Mouse (Mus musculus) cerebellum, adult (tissue): Measurements from ENCODE around the gene 9030025P20Rik.
"Not testable (repeated sequence)": the region's sequence is repeated elsewhere in the genome, so short reads cannot be mapped to it uniquely, and the experiment has no call there.

Experiments
- ATAC-seq: cut with Nextera tagmentation; 2 replicates; pipeline ENCODE4 v1.9.2; 2017; ENCODE audit warnings: mild to moderate bottlenecking, moderate library complexity, mixed read lengths; ENCODE audit not compliant: insufficient number of reproducible peaks, low FRiP score, low TSS enrichment

The 9030025P20Rik gene

DNA sequence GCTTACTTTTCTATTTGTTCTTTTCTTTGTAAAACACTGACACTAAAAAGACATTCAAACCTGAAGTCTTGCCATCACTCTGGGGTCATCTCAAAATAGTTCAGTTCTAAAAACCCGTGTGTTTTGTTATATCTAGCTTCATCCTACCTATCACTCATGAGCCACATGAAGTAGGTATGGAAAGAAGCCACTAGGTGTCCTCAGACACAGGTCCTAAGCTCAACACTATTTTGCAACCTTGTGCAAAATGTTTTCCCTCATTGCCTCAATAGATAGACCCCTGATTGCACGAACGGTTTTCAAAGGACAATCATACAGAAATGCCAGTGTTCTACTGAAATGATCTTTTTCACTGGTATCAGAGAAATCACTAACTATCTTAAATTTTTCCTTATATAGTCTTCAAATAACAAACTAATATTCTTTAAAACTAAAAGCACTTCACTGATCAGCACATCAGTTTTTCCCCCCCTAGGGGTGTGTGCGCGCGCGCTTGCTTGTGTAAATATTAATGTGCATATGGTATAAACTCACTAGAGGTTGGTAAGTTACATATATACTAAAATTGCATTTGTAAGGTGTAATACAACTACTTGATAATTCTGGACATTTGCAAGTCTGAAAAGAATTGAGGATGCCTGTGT lies 428 bp upstream of the 9030025P20Rik start:
- peak; percentile 58; the same call in 1 of the 2 replicates for ATAC-seq

DNA sequence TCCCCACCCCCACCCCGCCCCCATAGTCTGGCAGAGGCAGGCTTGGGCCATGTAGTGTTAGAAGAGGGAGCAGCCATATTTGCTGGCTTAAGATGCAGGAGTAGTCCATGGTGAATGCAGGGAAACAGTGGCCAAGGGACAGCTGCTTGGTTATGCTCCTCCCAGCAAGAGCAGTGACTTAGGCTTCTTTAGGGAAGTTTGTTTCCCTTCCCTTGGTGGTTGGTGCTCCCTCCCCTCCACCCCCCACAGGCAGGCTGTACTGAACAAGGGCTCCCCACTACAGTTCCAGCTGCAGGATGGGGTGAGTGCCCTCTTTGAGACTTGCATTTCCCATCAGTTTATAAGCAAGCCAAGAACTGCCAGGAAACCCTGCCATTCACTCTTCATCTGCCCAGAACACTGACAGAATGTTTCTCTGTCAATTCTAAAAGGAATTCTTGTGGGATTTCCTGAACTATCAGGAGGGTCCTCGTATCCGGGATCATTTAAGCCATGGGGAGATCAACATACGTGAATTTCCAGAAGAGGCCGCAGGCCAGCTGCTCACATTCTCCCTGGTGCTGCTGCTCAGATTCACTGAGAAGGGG lies 11.9 kb downstream of the 9030025P20Rik start:
- not testable (repeated sequence) for ATAC-seq

DNA sequence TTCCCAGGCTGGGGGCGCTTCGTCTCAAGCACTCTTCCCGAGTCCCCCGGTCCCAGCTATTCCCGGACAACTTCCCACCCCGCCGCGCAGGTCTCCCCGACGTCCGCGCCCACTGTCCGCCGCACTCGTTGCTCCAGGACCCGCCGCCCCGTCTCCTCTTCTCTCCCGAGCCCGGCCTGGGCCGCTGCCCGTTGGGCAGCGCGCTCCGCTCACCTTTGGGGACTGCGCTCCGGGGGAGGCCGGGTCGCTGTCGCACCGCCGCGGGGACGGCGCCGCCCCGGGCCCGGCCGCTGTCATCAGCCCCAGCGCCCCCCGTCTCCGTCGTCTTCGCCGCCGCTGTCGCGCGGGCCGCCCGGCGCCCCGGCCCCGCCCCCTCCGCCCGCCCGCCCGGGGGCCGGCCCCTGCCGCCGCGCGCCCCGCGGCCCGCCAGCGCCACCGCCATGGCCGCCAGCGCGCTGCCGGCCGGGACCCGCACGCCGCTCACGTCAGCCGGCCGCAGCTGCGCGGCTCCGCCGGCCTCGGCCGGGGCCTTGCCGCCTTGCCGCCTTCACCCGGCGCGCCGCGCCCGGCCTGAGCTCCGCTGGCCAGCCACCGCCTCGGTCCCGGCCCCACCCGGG lies 14.4 kb downstream of the 9030025P20Rik start:
- ATAC-seq = peak; percentile 81

DNA sequence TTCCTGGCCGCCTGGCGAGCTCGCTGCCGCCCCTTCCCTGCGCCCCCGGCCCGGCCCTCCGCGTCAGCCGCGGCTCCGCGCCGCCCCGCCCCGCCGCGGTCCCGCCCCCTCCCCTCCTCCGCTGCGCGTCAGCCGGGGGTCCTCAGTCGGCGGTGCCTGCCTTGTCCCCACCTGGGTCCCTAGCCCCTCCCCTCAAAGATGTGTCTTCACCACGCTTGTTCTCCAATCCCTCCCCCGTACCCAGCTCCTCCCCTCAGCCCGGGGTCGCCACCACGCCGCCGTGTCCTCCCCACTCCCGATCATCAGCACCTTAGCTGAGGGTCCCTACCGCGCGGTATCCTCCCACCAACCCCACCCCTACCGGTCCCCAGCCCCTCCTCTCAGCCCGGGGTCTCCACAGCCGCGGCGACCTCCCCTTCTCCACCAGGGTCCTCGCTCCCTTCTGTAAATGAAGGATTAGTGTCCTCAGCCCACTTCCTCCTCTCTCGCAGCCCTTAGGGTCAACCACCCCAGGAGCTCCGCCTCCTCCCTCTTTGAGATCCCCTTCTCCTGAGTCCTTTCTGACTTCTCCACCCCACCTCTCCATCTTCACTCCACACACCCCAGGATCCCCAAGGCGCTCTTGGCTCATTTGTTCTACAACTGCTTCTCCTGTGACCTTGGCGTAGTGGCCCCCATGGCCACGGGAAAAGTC lies 15.0 kb downstream of the 9030025P20Rik start:
- ATAC-seq = peak; percentile 38

DNA sequence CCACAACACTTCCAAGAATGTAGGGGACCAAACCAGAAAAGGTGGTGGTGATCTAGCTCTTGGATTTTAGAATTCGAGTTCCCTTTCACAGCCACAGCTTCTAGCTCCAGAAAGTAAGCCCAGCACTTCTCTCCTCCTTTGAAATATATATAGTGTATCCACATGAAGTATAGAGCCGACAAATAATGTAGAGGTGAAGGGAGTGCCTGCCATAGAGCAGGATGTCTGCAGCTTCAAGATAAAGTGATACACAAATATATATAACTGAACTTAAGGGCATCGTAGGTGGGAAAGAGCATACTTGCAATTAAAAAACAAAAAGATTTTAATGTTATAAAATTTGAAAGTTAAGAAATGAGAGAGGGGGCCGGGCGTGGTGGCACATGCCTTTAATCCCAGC lies 15.9 kb downstream of the 9030025P20Rik start:
- ATAC-seq = not testable (repeated sequence)

DNA sequence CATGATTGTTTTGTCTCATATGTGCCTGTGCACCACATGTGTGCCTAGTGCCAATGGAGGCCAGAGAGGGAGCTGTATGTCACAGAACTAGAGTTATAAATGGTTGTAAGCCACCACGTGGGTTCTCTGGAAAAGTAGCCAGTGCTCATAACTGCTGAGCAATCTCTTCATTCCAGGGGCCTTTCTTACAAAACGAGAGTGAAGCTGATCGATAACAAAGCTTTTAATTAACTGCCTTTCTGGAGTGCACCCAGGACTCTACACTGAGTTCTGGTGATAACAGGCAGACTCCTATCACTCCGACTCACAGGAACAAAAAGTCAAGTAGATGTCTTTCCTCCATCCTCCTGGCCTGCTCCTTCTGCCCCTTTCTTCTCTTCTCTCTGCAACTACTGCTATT lies 21.8 kb downstream of the 9030025P20Rik start:
- not testable (repeated sequence) for ATAC-seq

DNA sequence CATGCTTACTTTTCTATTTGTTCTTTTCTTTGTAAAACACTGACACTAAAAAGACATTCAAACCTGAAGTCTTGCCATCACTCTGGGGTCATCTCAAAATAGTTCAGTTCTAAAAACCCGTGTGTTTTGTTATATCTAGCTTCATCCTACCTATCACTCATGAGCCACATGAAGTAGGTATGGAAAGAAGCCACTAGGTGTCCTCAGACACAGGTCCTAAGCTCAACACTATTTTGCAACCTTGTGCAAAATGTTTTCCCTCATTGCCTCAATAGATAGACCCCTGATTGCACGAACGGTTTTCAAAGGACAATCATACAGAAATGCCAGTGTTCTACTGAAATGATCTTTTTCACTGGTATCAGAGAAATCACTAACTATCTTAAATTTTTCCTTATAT lies 30.8 kb downstream of the 9030025P20Rik start:
- not testable (repeated sequence) for ATAC-seq

DNA sequence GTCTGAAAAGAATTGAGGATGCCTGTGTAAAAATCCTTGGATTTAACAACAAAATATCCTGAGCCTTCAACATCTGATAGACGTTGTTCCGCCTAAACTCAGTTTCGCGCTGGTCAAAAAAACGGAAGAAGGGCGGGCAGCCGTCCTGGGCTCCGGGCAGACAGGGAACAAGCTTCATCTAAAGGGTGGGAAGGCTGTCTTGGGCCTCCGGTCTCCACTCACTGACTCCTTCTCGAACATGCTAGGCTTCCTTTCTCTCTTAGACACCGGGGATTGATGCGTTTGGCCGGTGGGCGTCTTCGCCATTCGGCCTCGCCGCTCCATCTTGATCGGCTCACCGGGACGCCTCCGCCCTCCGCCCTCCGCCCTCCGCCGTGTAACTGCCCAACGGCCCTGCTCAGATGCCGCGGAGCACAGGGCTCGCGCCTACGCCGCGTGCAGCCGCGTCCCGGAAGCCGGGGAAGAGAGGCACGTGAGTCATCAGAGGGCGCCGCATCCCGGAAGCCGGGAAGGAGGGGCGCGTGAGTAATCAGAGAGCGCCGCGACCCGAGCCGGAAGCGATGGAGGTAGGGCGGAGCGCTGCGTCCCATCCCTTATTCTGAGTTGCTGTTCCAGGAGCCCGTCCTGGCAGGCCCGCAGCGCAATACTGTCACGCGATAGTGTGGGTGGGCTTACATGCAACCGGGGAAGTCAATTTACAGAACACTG lies 31.6 kb downstream of the 9030025P20Rik start, which contains the start of gene Gm3435:
Gm3435 (plus strand) TSS at position 471 of the 708 bp plus-strand sequence.
- ATAC-seq = peak; percentile 95

DNA sequence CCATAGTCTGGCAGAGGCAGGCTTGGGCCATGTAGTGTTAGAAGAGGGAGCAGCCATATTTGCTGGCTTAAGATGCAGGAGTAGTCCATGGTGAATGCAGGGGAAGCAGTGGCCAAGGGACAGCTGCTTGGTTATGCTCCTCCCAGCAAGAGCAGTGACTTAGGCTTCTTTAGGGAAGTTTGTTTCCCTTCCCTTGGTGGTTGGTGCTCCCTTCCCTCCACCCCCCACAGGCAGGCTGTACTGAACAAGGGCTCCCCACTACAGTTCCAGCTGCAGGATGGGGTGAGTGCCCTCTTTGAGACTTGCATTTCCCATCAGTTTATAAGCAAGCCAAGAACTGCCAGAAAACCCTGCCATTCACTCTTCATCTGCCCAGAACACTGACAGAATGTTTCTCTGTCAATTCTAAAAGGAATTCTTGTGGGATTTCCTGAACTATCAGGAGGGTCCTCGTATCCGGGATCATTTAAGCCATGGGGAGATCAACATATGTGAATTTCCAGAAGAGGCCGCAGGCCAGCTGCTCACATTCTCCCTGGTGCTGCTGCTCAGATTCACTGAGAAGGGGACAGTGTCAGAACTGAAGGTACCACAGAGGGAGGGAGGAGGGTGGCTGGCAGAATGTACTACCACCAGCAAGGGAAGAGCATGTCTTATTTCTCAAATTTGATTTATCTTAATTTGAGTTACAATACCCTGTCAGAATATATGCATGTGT lies 43.4 kb downstream of the 9030025P20Rik start:
- not testable (repeated sequence) for ATAC-seq

DNA sequence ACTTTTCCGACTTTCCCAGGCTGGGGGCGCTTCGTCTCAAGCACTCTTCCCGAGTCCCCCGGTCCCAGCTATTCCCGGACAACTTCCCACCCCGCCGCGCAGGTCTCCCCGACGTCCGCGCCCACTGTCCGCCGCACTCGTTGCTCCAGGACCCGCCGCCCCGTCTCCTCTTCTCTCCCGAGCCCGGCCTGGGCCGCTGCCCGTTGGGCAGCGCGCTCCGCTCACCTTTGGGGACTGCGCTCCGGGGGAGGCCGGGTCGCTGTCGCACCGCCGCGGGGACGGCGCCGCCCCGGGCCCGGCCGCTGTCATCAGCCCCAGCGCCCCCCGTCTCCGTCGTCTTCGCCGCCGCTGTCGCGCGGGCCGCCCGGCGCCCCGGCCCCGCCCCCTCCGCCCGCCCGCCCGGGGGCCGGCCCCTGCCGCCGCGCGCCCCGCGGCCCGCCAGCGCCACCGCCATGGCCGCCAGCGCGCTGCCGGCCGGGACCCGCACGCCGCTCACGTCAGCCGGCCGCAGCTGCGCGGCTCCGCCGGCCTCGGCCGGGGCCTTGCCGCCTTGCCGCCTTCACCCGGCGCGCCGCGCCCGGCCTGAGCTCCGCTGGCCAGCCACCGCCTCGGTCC lies 45.7 kb downstream of the 9030025P20Rik start:
- peak; percentile 85 for ATAC-seq

DNA sequence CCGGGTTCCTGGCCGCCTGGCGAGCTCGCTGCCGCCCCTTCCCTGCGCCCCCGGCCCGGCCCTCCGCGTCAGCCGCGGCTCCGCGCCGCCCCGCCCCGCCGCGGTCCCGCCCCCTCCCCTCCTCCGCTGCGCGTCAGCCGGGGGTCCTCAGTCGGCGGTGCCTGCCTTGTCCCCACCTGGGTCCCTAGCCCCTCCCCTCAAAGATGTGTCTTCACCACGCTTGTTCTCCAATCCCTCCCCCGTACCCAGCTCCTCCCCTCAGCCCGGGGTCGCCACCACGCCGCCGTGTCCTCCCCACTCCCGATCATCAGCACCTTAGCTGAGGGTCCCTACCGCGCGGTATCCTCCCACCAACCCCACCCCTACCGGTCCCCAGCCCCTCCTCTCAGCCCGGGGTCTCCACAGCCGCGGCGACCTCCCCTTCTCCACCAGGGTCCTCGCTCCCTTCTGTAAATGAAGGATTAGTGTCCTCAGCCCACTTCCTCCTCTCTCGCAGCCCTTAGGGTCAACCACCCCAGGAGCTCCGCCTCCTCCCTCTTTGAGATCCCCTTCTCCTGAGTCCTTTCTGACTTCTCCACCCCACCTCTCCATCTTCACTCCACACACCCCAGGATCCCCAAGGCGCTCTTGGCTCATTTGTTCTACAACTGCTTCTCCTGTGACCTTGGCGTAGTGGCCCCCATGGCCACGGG lies 46.4 kb downstream of the 9030025P20Rik start:
- peak; percentile 59 for ATAC-seq

DNA sequence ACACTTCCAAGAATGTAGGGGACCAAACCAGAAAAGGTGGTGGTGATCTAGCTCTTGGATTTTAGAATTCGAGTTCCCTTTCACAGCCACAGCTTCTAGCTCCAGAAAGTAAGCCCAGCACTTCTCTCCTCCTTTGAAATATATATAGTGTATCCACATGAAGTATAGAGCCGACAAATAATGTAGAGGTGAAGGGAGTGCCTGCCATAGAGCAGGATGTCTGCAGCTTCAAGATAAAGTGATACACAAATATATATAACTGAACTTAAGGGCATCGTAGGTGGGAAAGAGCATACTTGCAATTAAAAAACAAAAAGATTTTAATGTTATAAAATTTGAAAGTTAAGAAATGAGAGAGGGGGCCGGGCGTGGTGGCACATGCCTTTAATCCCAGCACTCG lies 47.2 kb downstream of the 9030025P20Rik start:
- not testable (repeated sequence) for ATAC-seq

DNA sequence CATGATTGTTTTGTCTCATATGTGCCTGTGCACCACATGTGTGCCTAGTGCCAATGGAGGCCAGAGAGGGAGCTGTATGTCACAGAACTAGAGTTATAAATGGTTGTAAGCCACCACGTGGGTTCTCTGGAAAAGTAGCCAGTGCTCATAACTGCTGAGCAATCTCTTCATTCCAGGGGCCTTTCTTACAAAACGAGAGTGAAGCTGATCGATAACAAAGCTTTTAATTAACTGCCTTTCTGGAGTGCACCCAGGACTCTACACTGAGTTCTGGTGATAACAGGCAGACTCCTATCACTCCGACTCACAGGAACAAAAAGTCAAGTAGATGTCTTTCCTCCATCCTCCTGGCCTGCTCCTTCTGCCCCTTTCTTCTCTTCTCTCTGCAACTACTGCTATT lies 53.1 kb downstream of the 9030025P20Rik start:
- not testable (repeated sequence) for ATAC-seq

DNA sequence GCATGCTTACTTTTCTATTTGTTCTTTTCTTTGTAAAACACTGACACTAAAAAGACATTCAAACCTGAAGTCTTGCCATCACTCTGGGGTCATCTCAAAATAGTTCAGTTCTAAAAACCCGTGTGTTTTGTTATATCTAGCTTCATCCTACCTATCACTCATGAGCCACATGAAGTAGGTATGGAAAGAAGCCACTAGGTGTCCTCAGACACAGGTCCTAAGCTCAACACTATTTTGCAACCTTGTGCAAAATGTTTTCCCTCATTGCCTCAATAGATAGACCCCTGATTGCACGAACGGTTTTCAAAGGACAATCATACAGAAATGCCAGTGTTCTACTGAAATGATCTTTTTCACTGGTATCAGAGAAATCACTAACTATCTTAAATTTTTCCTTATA lies 62.2 kb downstream of the 9030025P20Rik start:
- 0 out of 2 replicates have a peak, but pooled peaks have one; percentile 49 for ATAC-seq
